Mouse (Mus musculus): ENCODE data around the gene Ifi27.
"Not testable (repeated sequence)": the region's sequence is repeated elsewhere in the genome, so short reads cannot be mapped to it uniquely, and the experiment has no call there.

The Ifi27 gene

GRCm38 (mm10) chr12:103453361-103453760 is 19.4 kb downstream of the Ifi27 start:
- no peak for DNase-seq (ENCODE audit: low read depth)

GRCm38 (mm10) chr12:103456727-103457126 is 22.7 kb downstream of the Ifi27 start:
- not testable (repeated sequence) for DNase-seq (ENCODE audit: low read depth)

GRCm38 (mm10) chr12:103457140-103457539 is 23.1 kb downstream of the Ifi27 start, which contains the start of gene Ifi27l2b:
TSS of gene Ifi27l2b (minus strand) at chr12:103457223.
- DNase-seq (ENCODE audit: low read depth), result no peak

GRCm38 (mm10) chr12:103474481-103474880 is 40.5 kb downstream of the Ifi27 start:
- DNase-seq (ENCODE audit: low read depth), result no peak

- DNase-seq (ENCODE audit: low read depth), result no peak
These were observed 42.9 kb downstream of the Ifi27 start for GRCm38 (mm10) chr12:103476779-103477389.

- no peak for DNase-seq (ENCODE audit: low read depth)
These were observed 43.5 kb downstream of the Ifi27 start for GRCm38 (mm10) chr12:103477461-103478015.

- no peak for DNase-seq (ENCODE audit: low read depth)
These were observed 47.7 kb downstream of the Ifi27 start for GRCm38 (mm10) chr12:103481671-103482070.

- DNase-seq (ENCODE audit: low read depth), result no peak
These were observed 48.8 kb downstream of the Ifi27 start for GRCm38 (mm10) chr12:103482781-103483180.

GRCm38 (mm10) chr12:103484200-103484972 is 50.4 kb downstream of the Ifi27 start:
- not testable (repeated sequence) for DNase-seq (ENCODE audit: low read depth)

- no peak for DNase-seq (ENCODE audit: low read depth)
These were observed 52.7 kb downstream of the Ifi27 start for GRCm38 (mm10) chr12:103486726-103487125.

- DNase-seq (ENCODE audit: low read depth), result no peak
These were observed 53.3 kb downstream of the Ifi27 start for GRCm38 (mm10) chr12:103487276-103487675.

GRCm38 (mm10) chr12:103487750-103488149 is 53.7 kb downstream of the Ifi27 start:
- DNase-seq (ENCODE audit: low read depth), result no peak
